Mouse (Mus musculus): ENCODE results near the gene Edar.

The Edar gene

GRCm38 (mm10) chr10:58601431-58601901 lies 74.0 kb downstream of the Edar start:
- no peak for DNase-seq

GRCm38 (mm10) chr10:58600983-58601382 lies 74.5 kb downstream of the Edar start:
- no peak for DNase-seq

GRCm38 (mm10) chr10:58600151-58600550 lies 75.3 kb downstream of the Edar start:
- DNase-seq, result no peak

GRCm38 (mm10) chr10:58595821-58596220 lies 79.6 kb downstream of the Edar start:
- no peak for DNase-seq

- DNase-seq, result no peak
Measured at GRCm38 (mm10) chr10:58595197-58595596, 80.3 kb downstream of the Edar start.

- no peak for DNase-seq
Measured at GRCm38 (mm10) chr10:58594486-58594885, 81.0 kb downstream of the Edar start.

GRCm38 (mm10) chr10:58585427-58586223 lies 89.8 kb downstream of the Edar start:
- no peak for DNase-seq

- DNase-seq, result no peak
Measured at GRCm38 (mm10) chr10:58560521-58560920, 114.9 kb downstream of the Edar start.

- peak; percentile 3 for DNase-seq
Measured at GRCm38 (mm10) chr10:58559901-58560300, 115.6 kb downstream of the Edar start.

- peak; percentile 60 for DNase-seq
Measured at GRCm38 (mm10) chr10:58559098-58559497, 116.4 kb downstream of the Edar start.

- no peak for DNase-seq
Measured at GRCm38 (mm10) chr10:58554693-58555387, 120.6 kb downstream of the Edar start.

All from thymus, postnatal 25 days (tissue).